Mouse (Mus musculus): ENCODE data around the gene Kif3a. TPM values are rescaled to one million over a fixed set of nuclear protein-coding genes. Genes with fewer than 3 reads are reported as not detected.

The Kif3a gene
- 22.3 and 27.4 TPM in 2 replicates for polyA plus RNA-seq (2014; fragmentation: Nextera tagmentation; extraction: Ambion mirVana)

- Histone ChIP-seq H3K27ac (ENCODE audit: low read depth, low read length) (no peak within 1 kb of the TSS), H3K4me2 (peak within 1 kb of the TSS; percentile 85), H3K36me3 (ENCODE audit: control insufficient read depth, insufficient read depth, low read length) (no peaks in the 10 kb centered on the region), H3K4me1 (replicated peaks; ENCODE audit: control insufficient read depth, insufficient read depth, low read length) (peaks cover 4% of the 10 kb centered on the region), H3K4me3 (ENCODE audit: low read depth, low read length) (peak within 1 kb of the TSS; percentile 79), H3K27me3 (replicated peaks; ENCODE audit: control insufficient read depth, insufficient read depth, low read length) (no peaks in the 10 kb centered on the region), H3K9ac (ENCODE audit: low read depth, low read length) (peak within 1 kb of the TSS; percentile 58), H3K9me3 (ENCODE audit: control insufficient read depth, low read length) (no peaks in the 10 kb centered on the region)
- DNase-seq (ENCODE audit: low spot score), result peak; percentile 93
- ATAC-seq (replicated peaks; ENCODE audit: low FRiP score), result peak; percentile 97
- 1% methylated on average over 69 of the region's 69 CpGs for WGBS
Measured at GRCm38 (mm10) chr11:53567224-53568014, at the start of gene Kif3a. Gene Kif3a, plus strand, starts transcription at chr11:53567379.

- peak; percentile 59 for ATAC-seq (replicated peaks; ENCODE audit: low FRiP score)
- WGBS, result 33% methylated on average over 5 of the region's 5 CpGs
- peak overlapping the region; percentile 97 for H3K4me2 ChIP-seq
- DNase-seq (ENCODE audit: low spot score), result no peak
- H3K9me3 ChIP-seq (ENCODE audit: control insufficient read depth, low read length), result no peaks in the 10 kb centered on the region
- H3K4me1 ChIP-seq (replicated peaks; ENCODE audit: control insufficient read depth, insufficient read depth, low read length), result peaks cover 57% of the 10 kb centered on the region
- peak overlapping the region; percentile 96 for H3K27ac ChIP-seq (ENCODE audit: low read depth, low read length)
- H3K27me3 ChIP-seq (replicated peaks; ENCODE audit: control insufficient read depth, insufficient read depth, low read length), result no peaks in the 10 kb centered on the region
- H3K36me3 ChIP-seq (ENCODE audit: control insufficient read depth, insufficient read depth, low read length), result no peaks in the 10 kb centered on the region
- peak overlapping the region; percentile 76 for H3K4me3 ChIP-seq (ENCODE audit: low read depth, low read length)
- peak overlapping the region; percentile 93 for H3K9ac ChIP-seq (ENCODE audit: low read depth, low read length)
Measured at GRCm38 (mm10) chr11:53518759-53519158, 48.4 kb upstream of the Kif3a start.

GRCm38 (mm10) chr11:53519207-53520121, 47.7 kb upstream of the Kif3a start, which contains the start of gene Sept8:
Gene Sept8, plus strand, starts transcription at chr11:53519257.
- Histone ChIP-seq H3K4me2 (peak within 1 kb of the TSS; percentile 97), H3K36me3 (ENCODE audit: control insufficient read depth, insufficient read depth, low read length) (no peaks in the 10 kb centered on the region), H3K4me3 (ENCODE audit: low read depth, low read length) (peak within 1 kb of the TSS; percentile 76), H3K9me3 (ENCODE audit: control insufficient read depth, low read length) (no peaks in the 10 kb centered on the region), H3K27ac (ENCODE audit: low read depth, low read length) (peak within 1 kb of the TSS; percentile 96), H3K4me1 (replicated peaks; ENCODE audit: control insufficient read depth, insufficient read depth, low read length) (peaks cover 57% of the 10 kb centered on the region), H3K27me3 (replicated peaks; ENCODE audit: control insufficient read depth, insufficient read depth, low read length) (no peaks in the 10 kb centered on the region), H3K9ac (ENCODE audit: low read depth, low read length) (peak within 1 kb of the TSS; percentile 93)
- WGBS, result 3% methylated on average over 77 of the region's 79 CpGs
- DNase-seq (ENCODE audit: low spot score), result peak; percentile 78
- ATAC-seq (replicated peaks; ENCODE audit: low FRiP score), result peak; percentile 58

- Histone ChIP-seq H3K9me3 (ENCODE audit: control insufficient read depth, low read length) (no peaks in the 10 kb centered on the region), H3K27me3 (replicated peaks; ENCODE audit: control insufficient read depth, insufficient read depth, low read length) (no peaks in the 10 kb centered on the region), H3K4me1 (replicated peaks; ENCODE audit: control insufficient read depth, insufficient read depth, low read length) (peaks cover 60% of the 10 kb centered on the region), H3K27ac (ENCODE audit: low read depth, low read length) (peak overlapping the region; percentile 96), H3K4me3 (ENCODE audit: low read depth, low read length) (peak overlapping the region; percentile 76), H3K4me2 (peak overlapping the region; percentile 97), H3K36me3 (ENCODE audit: control insufficient read depth, insufficient read depth, low read length) (no peaks in the 10 kb centered on the region; the same call in 1 of the 2 replicates), H3K9ac (ENCODE audit: low read depth, low read length) (peak overlapping the region; percentile 93)
- ATAC-seq (replicated peaks; ENCODE audit: low FRiP score) (peak; percentile 79), DNase-seq (ENCODE audit: low spot score) (peak; percentile 69)
- WGBS, result 3% methylated on average over 24 of the region's 24 CpGs
Measured at GRCm38 (mm10) chr11:53520122-53520978, 46.8 kb upstream of the Kif3a start.

- WGBS, result 33% methylated on average over 16 of the region's 16 CpGs
- Histone ChIP-seq H3K27me3 (replicated peaks; ENCODE audit: control insufficient read depth, insufficient read depth, low read length) (no peaks in the 10 kb centered on the region), H3K4me1 (replicated peaks; ENCODE audit: control insufficient read depth, insufficient read depth, low read length) (peaks cover 62% of the 10 kb centered on the region), H3K4me2 (peak overlapping the region; percentile 97), H3K36me3 (ENCODE audit: control insufficient read depth, insufficient read depth, low read length) (no peaks in the 10 kb centered on the region; the same call in 1 of the 2 replicates), H3K9me3 (ENCODE audit: control insufficient read depth, low read length) (no peaks in the 10 kb centered on the region), H3K9ac (ENCODE audit: low read depth, low read length) (peak overlapping the region; percentile 93), H3K4me3 (ENCODE audit: low read depth, low read length) (peak overlapping the region; percentile 76), H3K27ac (ENCODE audit: low read depth, low read length) (peak overlapping the region; percentile 96)
- ATAC-seq (replicated peaks; ENCODE audit: low FRiP score) (peak; percentile 57), DNase-seq (ENCODE audit: low spot score) (no peak)
Measured at GRCm38 (mm10) chr11:53521120-53521820, 45.9 kb upstream of the Kif3a start.

- H3K27me3 ChIP-seq (replicated peaks; ENCODE audit: control insufficient read depth, insufficient read depth, low read length), result no peaks in the 10 kb centered on the region
- H3K4me2 ChIP-seq, result peak overlapping the region; percentile 97
- peak overlapping the region; percentile 93 for H3K9ac ChIP-seq (ENCODE audit: low read depth, low read length)
- no peaks in the 10 kb centered on the region; the same call in 1 of the 2 replicates for H3K36me3 ChIP-seq (ENCODE audit: control insufficient read depth, insufficient read depth, low read length)
- peaks cover 62% of the 10 kb centered on the region for H3K4me1 ChIP-seq (replicated peaks; ENCODE audit: control insufficient read depth, insufficient read depth, low read length)
- H3K4me3 ChIP-seq (ENCODE audit: low read depth, low read length), result peak overlapping the region; percentile 76
- ATAC-seq (replicated peaks; ENCODE audit: low FRiP score) (no peak), DNase-seq (ENCODE audit: low spot score) (no peak)
- H3K27ac ChIP-seq (ENCODE audit: low read depth, low read length), result peak overlapping the region; percentile 96
- WGBS, result 32% methylated on average over 7 of the region's 7 CpGs
- no peaks in the 10 kb centered on the region for H3K9me3 ChIP-seq (ENCODE audit: control insufficient read depth, low read length)
Measured at GRCm38 (mm10) chr11:53521821-53522131, 45.4 kb upstream of the Kif3a start.

- peak overlapping the region; percentile 28 for H3K27ac ChIP-seq (ENCODE audit: low read depth, low read length)
- DNase-seq (ENCODE audit: low spot score), result no peak
- no peaks in the 10 kb centered on the region; the same call in 1 of the 2 replicates for H3K36me3 ChIP-seq (ENCODE audit: control insufficient read depth, insufficient read depth, low read length)
- H3K27me3 ChIP-seq (replicated peaks; ENCODE audit: control insufficient read depth, insufficient read depth, low read length), result no peaks in the 10 kb centered on the region
- H3K4me3 ChIP-seq (ENCODE audit: low read depth, low read length), result peak overlapping the region; percentile 76
- H3K4me2 ChIP-seq, result peak overlapping the region; percentile 97
- peak overlapping the region; percentile 93 for H3K9ac ChIP-seq (ENCODE audit: low read depth, low read length)
- 83% methylated on average over 3 of the region's 3 CpGs for WGBS
- H3K4me1 ChIP-seq (replicated peaks; ENCODE audit: control insufficient read depth, insufficient read depth, low read length), result peaks cover 62% of the 10 kb centered on the region
- no peaks in the 10 kb centered on the region for H3K9me3 ChIP-seq (ENCODE audit: control insufficient read depth, low read length)
- ATAC-seq (replicated peaks; ENCODE audit: low FRiP score), result no peak
Measured at GRCm38 (mm10) chr11:53522362-53522761, 44.8 kb upstream of the Kif3a start.
